Mouse (Mus musculus): ENCODE measurements at regions not wholly inside any gene's neighbourhood (a gene's known extent, or its start where the extent isn't known, plus 50 kb on each side); places are given as distances from the start of the nearest gene placed in this dataset.
"Not testable (repeated sequence)": the region's sequence is repeated elsewhere in the genome, so short reads cannot be mapped to it uniquely, and the experiment has no call there.

DNA sequence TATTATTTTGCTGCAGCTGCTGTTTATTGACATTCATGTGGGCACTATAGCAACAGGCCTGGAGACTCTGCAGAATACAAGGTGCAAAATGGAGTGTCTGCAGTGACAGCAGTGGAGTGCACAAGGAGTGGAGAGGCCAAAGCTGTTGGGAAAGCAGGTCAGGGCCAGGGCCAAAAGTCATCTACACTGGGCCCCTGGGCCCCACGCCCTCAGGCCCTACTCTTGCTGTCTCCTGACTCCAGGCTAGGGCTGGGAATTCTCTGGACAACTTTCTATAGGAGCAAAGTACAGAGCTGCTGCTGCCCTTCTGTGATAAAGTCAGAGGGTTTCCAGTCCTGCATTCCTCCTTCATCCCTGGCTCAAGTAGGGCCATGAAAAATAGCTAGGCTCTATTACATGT lies 1164.9 kb upstream of the Rag2 start:
- H3K4me2 ChIP-seq; H3K27me3 ChIP-seq; H3K27ac ChIP-seq; H3K9ac ChIP-seq; ATAC-seq (replicated peaks; ENCODE audit: low FRiP score); H3K36me3 ChIP-seq; H3K9me3 ChIP-seq (replicated peaks); H3K4me1 ChIP-seq; H3K4me3 ChIP-seq (replicated peaks): not testable (repeated sequence)
- no CpG with 5 or more reads among the region's 1 CpGs for WGBS

DNA sequence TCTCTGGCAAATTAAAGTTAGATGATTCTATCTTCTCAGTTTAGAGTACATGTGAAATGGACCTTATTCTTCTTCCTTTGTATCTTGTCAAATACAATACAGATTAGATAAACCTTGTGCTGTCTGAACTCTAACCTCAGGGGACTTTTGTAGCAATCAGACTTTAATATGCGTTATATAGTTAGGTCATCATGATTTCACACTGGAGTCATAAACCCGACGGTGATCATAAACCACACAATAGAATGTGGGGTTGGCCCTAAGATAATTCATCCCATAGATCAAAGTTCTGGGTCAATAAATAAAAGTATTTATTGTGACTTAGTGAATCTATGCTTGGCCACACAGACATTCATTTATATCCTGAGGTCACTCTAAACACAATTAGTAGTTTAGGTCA lies 1138.3 kb upstream of the Rag2 start:
- no CpG with 5 or more reads among the region's 3 CpGs for WGBS
- ATAC-seq (replicated peaks; ENCODE audit: low FRiP score); H3K36me3 ChIP-seq; H3K9ac ChIP-seq; H3K27me3 ChIP-seq; H3K9me3 ChIP-seq (replicated peaks); H3K27ac ChIP-seq; H3K4me2 ChIP-seq; H3K4me3 ChIP-seq (replicated peaks); H3K4me1 ChIP-seq: not testable (repeated sequence)

DNA sequence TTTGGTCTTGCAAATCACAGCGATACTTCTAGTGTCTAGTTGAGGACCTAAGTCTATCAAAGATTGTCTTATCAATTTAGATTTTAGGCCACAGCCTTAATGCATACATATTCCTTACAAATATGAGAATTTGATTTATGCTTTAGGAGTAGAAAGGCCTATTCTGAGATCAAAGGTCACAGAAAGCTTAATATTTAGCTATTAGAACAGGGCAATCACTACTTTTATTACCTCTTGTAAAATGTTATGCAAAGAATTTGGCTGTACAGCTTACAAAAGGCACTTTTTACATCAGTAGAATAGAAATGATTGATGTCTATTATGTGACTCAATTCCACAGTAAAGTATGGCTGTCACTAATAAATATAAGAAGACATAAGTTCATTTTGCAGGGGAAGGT lies 1119.4 kb upstream of the Rag2 start:
- not testable (repeated sequence) for H3K9ac ChIP-seq; H3K4me2 ChIP-seq; ATAC-seq (replicated peaks; ENCODE audit: low FRiP score); H3K27me3 ChIP-seq; H3K27ac ChIP-seq; H3K4me1 ChIP-seq; H3K9me3 ChIP-seq (replicated peaks); H3K36me3 ChIP-seq; H3K4me3 ChIP-seq (replicated peaks)
- WGBS: no CpG with 5 or more reads among the region's 1 CpGs
